Mouse (Mus musculus) cerebellum, adult 9-10 months (tissue): ENCODE measurements around the gene Rab11b.

ENCODE experiments used
- DNase-seq: peaks from one replicate; pipeline ENCODE4 v3.0.0; 2022

The Rab11b gene

GRCm38 (mm10) chr17:33714779-33715178 lies 45.6 kb downstream of the Rab11b start:
- no peak for DNase-seq

GRCm38 (mm10) chr17:33713271-33713670 lies 47.1 kb downstream of the Rab11b start:
- no peak for DNase-seq

- DNase-seq = no peak
Measured at GRCm38 (mm10) chr17:33709834-33710233, 50.5 kb downstream of the Rab11b start.

- DNase-seq = no peak
Measured at GRCm38 (mm10) chr17:33703091-33703490, 57.2 kb downstream of the Rab11b start.

- no peak for DNase-seq
Measured at GRCm38 (mm10) chr17:33702178-33702577, 58.2 kb downstream of the Rab11b start.

GRCm38 (mm10) chr17:33695471-33695870 lies 64.9 kb downstream of the Rab11b start:
- no peak for DNase-seq
